Mouse (Mus musculus): Measurements from ENCODE around the gene Notum.

The Notum gene

GRCm38 (mm10) chr11:120661076-120661460, at the start of gene Notum:
Gene Notum, minus strand, starts transcription at chr11:120661175.
- DNase-seq (ENCODE audit: extremely low spot score, low read depth, low spot score): no peak

GRCm38 (mm10) chr11:120710672-120711071, 49.7 kb upstream of the Notum start:
- no peak for DNase-seq (ENCODE audit: extremely low spot score, low read depth, low spot score)

- DNase-seq (ENCODE audit: extremely low spot score, low read depth, low spot score): no peak
Observed at GRCm38 (mm10) chr11:120709551-120709950, 48.6 kb upstream of the Notum start.

GRCm38 (mm10) chr11:120707969-120708368, 47.0 kb upstream of the Notum start:
- no peak for DNase-seq (ENCODE audit: extremely low spot score, low read depth, low spot score)

GRCm38 (mm10) chr11:120707225-120707624, 46.2 kb upstream of the Notum start:
- DNase-seq (ENCODE audit: extremely low spot score, low read depth, low spot score): no peak

- DNase-seq (ENCODE audit: extremely low spot score, low read depth, low spot score): no peak
Observed at GRCm38 (mm10) chr11:120706120-120706519, 45.1 kb upstream of the Notum start.

GRCm38 (mm10) chr11:120704486-120705325, 43.7 kb upstream of the Notum start:
- DNase-seq (ENCODE audit: extremely low spot score, low read depth, low spot score): no peak

- DNase-seq (ENCODE audit: extremely low spot score, low read depth, low spot score): no peak
Observed at GRCm38 (mm10) chr11:120703696-120704454, 42.9 kb upstream of the Notum start.

- no peak for DNase-seq (ENCODE audit: extremely low spot score, low read depth, low spot score)
Observed at GRCm38 (mm10) chr11:120697741-120698140, 36.8 kb upstream of the Notum start.

- no peak for DNase-seq (ENCODE audit: extremely low spot score, low read depth, low spot score)
Observed at GRCm38 (mm10) chr11:120696568-120696967, 35.6 kb upstream of the Notum start.

- DNase-seq (ENCODE audit: extremely low spot score, low read depth, low spot score): no peak
Observed at GRCm38 (mm10) chr11:120695641-120696040, 34.7 kb upstream of the Notum start.

- no peak for DNase-seq (ENCODE audit: extremely low spot score, low read depth, low spot score)
Observed at GRCm38 (mm10) chr11:120695184-120695583, 34.2 kb upstream of the Notum start.

GRCm38 (mm10) chr11:120693461-120693860, 32.5 kb upstream of the Notum start:
- no peak for DNase-seq (ENCODE audit: extremely low spot score, low read depth, low spot score)

- DNase-seq (ENCODE audit: extremely low spot score, low read depth, low spot score): no peak
Observed at GRCm38 (mm10) chr11:120692471-120693011, 31.6 kb upstream of the Notum start.

GRCm38 (mm10) chr11:120689365-120689764, 28.4 kb upstream of the Notum start:
- no peak for DNase-seq (ENCODE audit: extremely low spot score, low read depth, low spot score)

- no peak for DNase-seq (ENCODE audit: extremely low spot score, low read depth, low spot score)
Observed at GRCm38 (mm10) chr11:120686650-120687272, 25.8 kb upstream of the Notum start.

GRCm38 (mm10) chr11:120684660-120685059, 23.7 kb upstream of the Notum start:
- no peak for DNase-seq (ENCODE audit: extremely low spot score, low read depth, low spot score)

- no peak for DNase-seq (ENCODE audit: extremely low spot score, low read depth, low spot score)
Observed at GRCm38 (mm10) chr11:120684086-120684485, 23.1 kb upstream of the Notum start.

GRCm38 (mm10) chr11:120683536-120683935, 22.6 kb upstream of the Notum start:
- no peak for DNase-seq (ENCODE audit: extremely low spot score, low read depth, low spot score)

- no peak for DNase-seq (ENCODE audit: extremely low spot score, low read depth, low spot score)
Observed at GRCm38 (mm10) chr11:120682683-120683082, 21.7 kb upstream of the Notum start.

GRCm38 (mm10) chr11:120679909-120680308, 18.9 kb upstream of the Notum start:
- no peak for DNase-seq (ENCODE audit: extremely low spot score, low read depth, low spot score)

All from hindlimb bud, embryonic 11.5 days (tissue).